Mouse (Mus musculus): ENCODE measurements at regions not wholly inside any gene's neighbourhood (a gene's known extent, or its start where the extent isn't known, plus 50 kb on each side); places are given as distances from the start of the nearest gene placed in this dataset.

- TF ChIP-seq CTCF (IDR thresholded peaks at IDR 0.05; ENCODE audit: low read depth) = no peak
- 90% methylated on average over 2 of the region's 2 CpGs for WGBS
Observed at GRCm38 (mm10) chr1:107811859-107812258, 222.1 kb downstream of the Serpinb8 start.

GRCm38 (mm10) chr1:107837877-107838276 lies 248.1 kb downstream of the Serpinb8 start:
- Histone ChIP-seq H3K4me1 (ENCODE audit: insufficient read depth) (no peaks in the 10 kb centered on the region), H3K4me3 (ENCODE audit: low read depth, low read length) (no peak overlapping the region), H3K27ac (ENCODE audit: low read depth, low read length) (no peak overlapping the region), H3K9me3 (ENCODE audit: low read length) (no peaks in the 10 kb centered on the region), H3K4me2 (ENCODE audit: low read depth) (no peak overlapping the region), H3K36me3 (ENCODE audit: insufficient read depth) (no peaks in the 10 kb centered on the region), H3K9ac (no peak overlapping the region), H3K27me3 (ENCODE audit: insufficient read depth, low read length) (no peaks in the 10 kb centered on the region)
- TF ChIP-seq CTCF (IDR thresholded peaks at IDR 0.05; ENCODE audit: low read depth) = no peak
- 87% methylated on average over 5 of the region's 5 CpGs for WGBS
- ATAC-seq (no peak), DNase-seq (no peak)

More at GRCm38 (mm10) chr1:107811859-107812258, 222.1 kb downstream of the Serpinb8 start:
- Histone ChIP-seq H3K4me1 (ENCODE audit: insufficient read depth) (no peaks in the 10 kb centered on the region), H3K4me2 (ENCODE audit: low read depth) (no peak overlapping the region), H3K27ac (ENCODE audit: low read depth, low read length) (no peak overlapping the region), H3K9ac (no peak overlapping the region), H3K9me3 (ENCODE audit: low read length) (no peaks in the 10 kb centered on the region), H3K36me3 (ENCODE audit: insufficient read depth) (no peaks in the 10 kb centered on the region), H3K4me3 (ENCODE audit: low read depth, low read length) (no peak overlapping the region), H3K27me3 (ENCODE audit: insufficient read depth, low read length) (no peaks in the 10 kb centered on the region)
- no peak for DNase-seq
- no peak for ATAC-seq

- H3K4me2 ChIP-seq (ENCODE audit: low read depth) = no peak overlapping the region
- ATAC-seq (no peak), DNase-seq (no peak)
Observed at GRCm38 (mm10) chr1:107852386-107852785, 262.6 kb downstream of the Serpinb8 start.

GRCm38 (mm10) chr1:107853001-107853400 lies 263.2 kb downstream of the Serpinb8 start:
- Histone ChIP-seq H3K4me2 (ENCODE audit: low read depth) (no peak overlapping the region), H3K27ac (ENCODE audit: low read depth, low read length) (no peak overlapping the region), H3K4me3 (ENCODE audit: low read depth, low read length) (no peak overlapping the region), H3K4me1 (ENCODE audit: insufficient read depth) (no peaks in the 10 kb centered on the region), H3K9me3 (ENCODE audit: low read length) (no peaks in the 10 kb centered on the region), H3K9ac (no peak overlapping the region), H3K27me3 (ENCODE audit: insufficient read depth, low read length) (no peaks in the 10 kb centered on the region), H3K36me3 (ENCODE audit: insufficient read depth) (no peaks in the 10 kb centered on the region)
- ATAC-seq (no peak), DNase-seq (no peak)
- 82% methylated on average over 4 of the region's 4 CpGs for WGBS
- TF ChIP-seq CTCF (IDR thresholded peaks at IDR 0.05; ENCODE audit: low read depth) = no peak

More at GRCm38 (mm10) chr1:107852386-107852785, 262.6 kb downstream of the Serpinb8 start:
- no peaks in the 10 kb centered on the region for H3K9me3 ChIP-seq (ENCODE audit: low read length)
- no peak overlapping the region for H3K27ac ChIP-seq (ENCODE audit: low read depth, low read length)
- no peak overlapping the region for H3K4me3 ChIP-seq (ENCODE audit: low read depth, low read length)
- no peaks in the 10 kb centered on the region for H3K4me1 ChIP-seq (ENCODE audit: insufficient read depth)
- 55% methylated on average over 2 of the region's 2 CpGs for WGBS
- H3K27me3 ChIP-seq (ENCODE audit: insufficient read depth, low read length) = no peaks in the 10 kb centered on the region
- TF ChIP-seq CTCF (IDR thresholded peaks at IDR 0.05; ENCODE audit: low read depth) = no peak
- H3K36me3 ChIP-seq (ENCODE audit: insufficient read depth) = no peaks in the 10 kb centered on the region
- no peak overlapping the region for H3K9ac ChIP-seq

- Histone ChIP-seq H3K36me3 (ENCODE audit: insufficient read depth) (no peaks in the 10 kb centered on the region), H3K4me3 (ENCODE audit: low read depth, low read length) (no peak overlapping the region), H3K9me3 (ENCODE audit: low read length) (no peaks in the 10 kb centered on the region), H3K4me2 (ENCODE audit: low read depth) (no peak overlapping the region), H3K9ac (no peak overlapping the region), H3K4me1 (ENCODE audit: insufficient read depth) (no peaks in the 10 kb centered on the region), H3K27ac (ENCODE audit: low read depth, low read length) (no peak overlapping the region; the same call in 1 of the 2 replicates), H3K27me3 (ENCODE audit: insufficient read depth, low read length) (no peaks in the 10 kb centered on the region)
- TF ChIP-seq CTCF (IDR thresholded peaks at IDR 0.05; ENCODE audit: low read depth) = no peak
- ATAC-seq (no peak; the same call in 1 of the 2 replicates), DNase-seq (no peak)
- WGBS = 29% methylated on average over 3 of the region's 3 CpGs
Observed at GRCm38 (mm10) chr1:107897743-107898437, 308.1 kb downstream of the Serpinb8 start.

GRCm38 (mm10) chr1:107899261-107899660 lies 309.5 kb downstream of the Serpinb8 start:
- H3K27ac ChIP-seq (ENCODE audit: low read depth, low read length) = no peak overlapping the region
- H3K4me2 ChIP-seq (ENCODE audit: low read depth) = no peak overlapping the region
- H3K27me3 ChIP-seq (ENCODE audit: insufficient read depth, low read length) = no peaks in the 10 kb centered on the region
- 42% methylated on average over 4 of the region's 4 CpGs for WGBS
- H3K36me3 ChIP-seq (ENCODE audit: insufficient read depth) = no peaks in the 10 kb centered on the region
- H3K9me3 ChIP-seq (ENCODE audit: low read length) = no peaks in the 10 kb centered on the region
- no peak overlapping the region for H3K9ac ChIP-seq
- ATAC-seq (peak; percentile 87), DNase-seq (peak; percentile 69)
- H3K4me3 ChIP-seq (ENCODE audit: low read depth, low read length) = no peak overlapping the region
- no peaks in the 10 kb centered on the region for H3K4me1 ChIP-seq (ENCODE audit: insufficient read depth)
- no peak for TF ChIP-seq CTCF (IDR thresholded peaks at IDR 0.05; ENCODE audit: low read depth)

GRCm38 (mm10) chr1:107900449-107900848 lies 310.6 kb downstream of the Serpinb8 start:
- H3K36me3 ChIP-seq (ENCODE audit: insufficient read depth) = no peaks in the 10 kb centered on the region
- DNase-seq (no peak), ATAC-seq (no peak)
- no peak overlapping the region for H3K27ac ChIP-seq (ENCODE audit: low read depth, low read length)
- H3K27me3 ChIP-seq (ENCODE audit: insufficient read depth, low read length) = no peaks in the 10 kb centered on the region
- H3K9ac ChIP-seq = no peak overlapping the region
- H3K9me3 ChIP-seq (ENCODE audit: low read length) = no peaks in the 10 kb centered on the region
- H3K4me1 ChIP-seq (ENCODE audit: insufficient read depth) = no peaks in the 10 kb centered on the region
- H3K4me2 ChIP-seq (ENCODE audit: low read depth) = no peak overlapping the region
- 51% methylated on average over 2 of the region's 2 CpGs for WGBS
- H3K4me3 ChIP-seq (ENCODE audit: low read depth, low read length) = no peak overlapping the region
- TF ChIP-seq CTCF (IDR thresholded peaks at IDR 0.05; ENCODE audit: low read depth) = no peak
